Mouse (Mus musculus): ENCODE results near the gene Cbs.

DNA sequence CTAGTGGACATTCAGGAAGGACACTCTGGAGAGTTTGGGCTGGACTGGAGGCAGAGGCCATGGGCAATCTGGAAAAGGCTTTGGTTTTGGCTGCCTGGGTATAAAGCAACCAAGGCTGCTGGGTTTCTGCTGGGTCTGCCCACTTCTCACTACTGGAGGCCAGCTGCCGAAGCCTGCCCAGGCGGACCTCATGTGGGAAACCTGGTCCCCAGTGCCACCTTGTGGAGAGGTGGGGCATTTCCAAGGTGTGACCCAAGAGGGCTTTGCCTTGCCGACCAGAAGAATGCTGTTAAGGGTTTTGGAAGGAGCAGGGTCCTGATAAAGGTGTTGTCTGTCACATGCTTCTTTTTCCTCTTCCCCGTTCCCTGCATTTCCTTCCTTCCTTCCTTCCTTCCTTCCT lies 27.7 kb upstream of the Cbs start:
- TF ChIP-seq CTCF (IDR thresholded peaks at IDR 0.05; ENCODE audit: control insufficient read depth, insufficient read depth, low read length), result peak; percentile 93
- no peak for TF ChIP-seq POLR2A (IDR thresholded peaks at IDR 0.05; ENCODE audit: borderline replicate concordance, control insufficient read depth, low read depth, low read length)

Data from bone marrow, adult 2 months (tissue).